Mouse (Mus musculus): ENCODE measurements at regions not wholly inside any gene's neighbourhood (a gene's known extent, or its start where the extent isn't known, plus 50 kb on each side); places are given as distances from the start of the nearest gene placed in this dataset.

DNA sequence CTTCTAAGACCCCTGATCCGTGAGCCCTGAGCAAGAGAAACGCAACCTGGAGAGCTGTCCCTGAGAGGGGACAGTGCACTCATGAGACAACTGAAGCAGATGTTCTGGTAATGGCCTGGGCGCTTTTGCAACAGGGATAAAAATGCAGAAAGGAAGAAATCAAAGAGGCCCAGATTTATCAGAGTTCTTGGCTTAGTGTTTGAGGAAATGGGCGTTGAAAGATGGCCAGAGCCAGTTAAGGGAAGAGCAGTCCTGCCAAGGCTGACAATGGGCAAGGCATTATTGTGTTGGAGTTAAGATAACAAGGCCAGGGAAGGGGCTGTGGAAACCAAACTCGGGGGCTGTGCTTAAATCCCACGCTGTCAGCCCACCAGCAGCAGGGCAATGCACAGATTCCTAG is 130.6 kb downstream of the Katnal1 start:
- no peaks in the 10 kb centered on the region for H3K9me3 ChIP-seq (replicated peaks; ENCODE audit: low read length)
- H3K4me2 ChIP-seq (ENCODE audit: insufficient read depth, low read depth, poor library complexity, severe bottlenecking): no peak overlapping the region
- no peak for DNase-seq (ENCODE audit: extremely low read depth)
- TF ChIP-seq TCF12 (IDR thresholded peaks at IDR 0.05; ENCODE audit: low read depth, low read length) (no peak), JUND (conservative IDR thresholded peaks at IDR 0.05; ENCODE audit: low read depth, low read length) (no peak), CHD1 (IDR thresholded peaks at IDR 0.05; ENCODE audit: low read depth, low read length) (no peak), JUN (IDR thresholded peaks at IDR 0.05; ENCODE audit: insufficient read depth, low read depth, low read length) (no peak), MYC (IDR thresholded peaks at IDR 0.05; ENCODE audit: low read depth, low read length) (no peak)
- H3K79me2 ChIP-seq (replicated peaks; ENCODE audit: control insufficient read depth, extremely low read depth, insufficient read depth, poor library complexity, severe bottlenecking): no peaks in the 10 kb centered on the region
- no peak overlapping the region for H3K4me3 ChIP-seq (replicated peaks in 1 of 3; ENCODE audit: low read depth in 2 of 3, low read length in 2 of 3, poor library complexity in 1 of 3)
- H3K27ac ChIP-seq (ENCODE audit: insufficient read depth, low read depth): no peak overlapping the region
- no peaks in the 10 kb centered on the region for H3K27me3 ChIP-seq (replicated peaks)
- H3K4me1 ChIP-seq (ENCODE audit: control insufficient read depth in 1 of 2, insufficient read depth in 2 of 2): peaks cover 2 to 24% of the 10 kb centered on the region in 2 experiments; a peak in 3 of 4 replicates
- H3K9ac ChIP-seq (ENCODE audit: insufficient read depth, low read depth): no peak overlapping the region
- in situ Hi-C loops (cut with MboI; ENCODE audit: low pct_ligation_motif_present, low pct_unique_long_range_greater_than_20kb, low sequenced_read_pairs): loop anchor here (25.0 kb wide), 1 partner anchor 461 kb away; no protein-coding TSS in a partner anchor
- no peaks in the 10 kb centered on the region for H3K36me3 ChIP-seq (replicated peaks in 1 of 2; ENCODE audit: control insufficient read depth in 1 of 2, insufficient read depth in 1 of 2, low read length in 1 of 2)
- dilution Hi-C loops (cut with MboI; ENCODE audit: extremely low pct_ligation_motif_present, extremely low pct_unique_long_range_greater_than_20kb, low sequenced_read_pairs): no loop called here

DNA sequence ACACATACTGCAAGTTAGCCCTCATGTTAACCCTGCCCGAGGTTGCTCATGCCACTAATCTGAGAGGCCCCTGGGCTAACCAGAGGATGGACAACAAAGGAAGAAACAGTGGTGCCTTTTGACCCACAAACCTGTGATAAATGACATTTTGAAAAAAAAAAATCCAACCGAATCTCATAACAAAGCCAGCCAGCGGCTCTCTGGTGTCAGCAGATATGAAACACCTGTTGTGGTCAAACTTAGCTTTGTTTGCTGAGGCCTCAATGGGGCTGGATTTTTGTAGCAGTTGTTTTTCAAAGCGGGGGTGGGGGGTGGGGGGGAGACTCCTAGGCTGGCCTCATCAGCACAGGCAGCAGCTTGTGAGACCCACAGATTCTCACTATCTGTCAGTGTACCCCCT is 133.0 kb downstream of the Katnal1 start:
- in situ Hi-C loops (cut with MboI; ENCODE audit: low pct_ligation_motif_present, low pct_unique_long_range_greater_than_20kb, low sequenced_read_pairs) (loop anchor here (25.0 kb wide), 1 partner anchor 459 kb away; no protein-coding TSS in a partner anchor), dilution Hi-C loops (cut with MboI; ENCODE audit: extremely low pct_ligation_motif_present, extremely low pct_unique_long_range_greater_than_20kb, low sequenced_read_pairs) (no loop called here)
- DNase-seq (ENCODE audit: extremely low read depth): no peak
- Histone ChIP-seq H3K36me3 (replicated peaks in 1 of 2; ENCODE audit: control insufficient read depth in 1 of 2, insufficient read depth in 1 of 2, low read length in 1 of 2) (no peaks in the 10 kb centered on the region), H3K79me2 (replicated peaks; ENCODE audit: control insufficient read depth, extremely low read depth, insufficient read depth, poor library complexity, severe bottlenecking) (no peaks in the 10 kb centered on the region), H3K9ac (ENCODE audit: insufficient read depth, low read depth) (no peak overlapping the region), H3K4me2 (ENCODE audit: insufficient read depth, low read depth, poor library complexity, severe bottlenecking) (no peak overlapping the region), H3K27me3 (replicated peaks) (no peaks in the 10 kb centered on the region), H3K4me3 (replicated peaks in 1 of 3; ENCODE audit: low read depth in 2 of 3, low read length in 2 of 3, poor library complexity in 1 of 3) (no peak overlapping the region), H3K4me1 (ENCODE audit: control insufficient read depth in 1 of 2, insufficient read depth in 2 of 2) (peaks cover 8 to 45% of the 10 kb centered on the region in 2 experiments), H3K9me3 (replicated peaks; ENCODE audit: low read length) (no peaks in the 10 kb centered on the region), H3K27ac (ENCODE audit: insufficient read depth, low read depth) (no peak overlapping the region)
- TF ChIP-seq MAZ (IDR thresholded peaks at IDR 0.05; ENCODE audit: low read depth, low read length): no peak
- TF ChIP-seq POLR2AphosphoS2 (IDR thresholded peaks at IDR 0.05; ENCODE audit: low read depth, low read length): no peak
- TF ChIP-seq TCF12 (IDR thresholded peaks at IDR 0.05; ENCODE audit: low read depth, low read length): 0 out of 2 replicates have a peak, but pooled peaks have one; percentile 30
- TF ChIP-seq CHD1 (IDR thresholded peaks at IDR 0.05; ENCODE audit: low read depth, low read length): no peak
- TF ChIP-seq BHLHE40 (IDR thresholded peaks at IDR 0.05; ENCODE audit: low read depth, low read length): no peak
- no peak for TF ChIP-seq SMC3 (IDR thresholded peaks at IDR 0.05; ENCODE audit: low read depth, low read length)
- TF ChIP-seq ZNF384 (IDR thresholded peaks at IDR 0.05; ENCODE audit: low read depth, low read length): peak; percentile 47
- TF ChIP-seq ZKSCAN1 (IDR thresholded peaks at IDR 0.05; ENCODE audit: borderline replicate concordance, low read depth, low read length): no peak
- no peak for TF ChIP-seq RCOR1 (conservative IDR thresholded peaks at IDR 0.05; ENCODE audit: low read depth, low read length)

DNA sequence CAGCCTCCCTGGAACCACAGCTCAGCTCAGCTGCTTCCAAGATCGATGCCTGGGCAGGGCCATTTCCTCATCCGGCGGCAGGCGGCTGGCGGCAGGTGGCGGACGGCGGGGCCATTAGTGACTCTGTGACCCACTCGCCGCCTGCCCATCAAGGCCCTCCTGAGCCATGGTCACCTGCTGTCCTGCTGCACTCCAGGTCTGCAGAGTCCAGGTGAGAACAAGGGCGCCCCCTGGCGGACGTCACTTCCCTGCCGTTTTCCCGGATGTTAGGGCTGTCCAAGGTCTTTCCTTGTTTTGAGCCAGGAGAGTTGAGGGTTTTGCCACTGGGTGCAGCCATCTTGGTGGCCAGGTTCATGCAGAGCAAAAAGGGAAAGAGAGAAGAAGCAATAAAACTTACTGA is 134.7 kb downstream of the Katnal1 start:
- Histone ChIP-seq H3K4me2 (ENCODE audit: insufficient read depth, low read depth, poor library complexity, severe bottlenecking) (no peak overlapping the region), H3K27me3 (replicated peaks) (no peaks in the 10 kb centered on the region), H3K36me3 (replicated peaks in 1 of 2; ENCODE audit: control insufficient read depth in 1 of 2, insufficient read depth in 1 of 2, low read length in 1 of 2) (no peaks in the 10 kb centered on the region), H3K27ac (ENCODE audit: insufficient read depth, low read depth) (no peak overlapping the region), H3K4me3 (replicated peaks in 1 of 3; ENCODE audit: low read depth in 2 of 3, low read length in 2 of 3, poor library complexity in 1 of 3) (no peak overlapping the region), H3K9me3 (replicated peaks; ENCODE audit: low read length) (no peaks in the 10 kb centered on the region), H3K4me1 (ENCODE audit: control insufficient read depth in 1 of 2, insufficient read depth in 2 of 2) (peaks cover 8 to 56% of the 10 kb centered on the region in 2 experiments), H3K79me2 (replicated peaks; ENCODE audit: control insufficient read depth, extremely low read depth, insufficient read depth, poor library complexity, severe bottlenecking) (no peaks in the 10 kb centered on the region), H3K9ac (ENCODE audit: insufficient read depth, low read depth) (no peak overlapping the region)
- no peak for DNase-seq (ENCODE audit: extremely low read depth)
- dilution Hi-C loops (cut with MboI; ENCODE audit: extremely low pct_ligation_motif_present, extremely low pct_unique_long_range_greater_than_20kb, low sequenced_read_pairs) (no loop called here), in situ Hi-C loops (cut with MboI; ENCODE audit: low pct_ligation_motif_present, low pct_unique_long_range_greater_than_20kb, low sequenced_read_pairs) (loop anchor here (25.0 kb wide), 1 partner anchor 457 kb away; no protein-coding TSS in a partner anchor)
- TF ChIP-seq SMC3 (IDR thresholded peaks at IDR 0.05; ENCODE audit: low read depth, low read length) (peak; percentile 61), RAD21 (IDR thresholded peaks at IDR 0.05; ENCODE audit: low read depth, low read length) (peak; percentile 27), NRF1 (IDR thresholded peaks at IDR 0.05; ENCODE audit: low read depth, low read length) (no peak), CTCF (conservative IDR thresholded peaks at IDR 0.05 in 1 of 2, IDR thresholded peaks at IDR 0.05 in 1 of 2; ENCODE audit: low read depth in 2 of 2, low read length in 2 of 2) (peak; percentile 50 to 69; a peak in 2 of 4 replicates), ZNF384 (IDR thresholded peaks at IDR 0.05; ENCODE audit: low read depth, low read length) (no peak), IRF4 (IDR thresholded peaks at IDR 0.05; ENCODE audit: low read depth, low read length) (peak; percentile 13; the same call in 1 of the 2 replicates)

Measured in CH12.LX (cell line).